Mouse (Mus musculus) heart, adult 2 months (tissue): Measurements from ENCODE around the gene Etfb.

Experiments used
- CTCF ChIP-seq: fragments of 200-600 bp; IDR thresholded peaks from 2 replicates; pipeline ENCODE4 v1.8.1; 2022; ENCODE audit warnings: antibody characterized with exemption, mild to moderate bottlenecking, moderate library complexity
- POLR2A ChIP-seq: fragments of 200-500 bp; IDR thresholded peaks from 2 replicates; pipeline ENCODE4 v1.6.1; 2011; ENCODE audit warnings: mild to moderate bottlenecking, low read depth, low read length, control low read depth; ENCODE audit not compliant: insufficient read depth

- TF ChIP-seq CTCF: no peak
- TF ChIP-seq POLR2A: no peak
Observed at GRCm38 (mm10) chr7:43453599-43454355, 9.9 kb downstream of the Etfb start.
